Mouse (Mus musculus) testis, adult 2 months (tissue): Measurements from ENCODE around the gene Cdr2l. TPM values are rescaled to one million over a fixed set of nuclear protein-coding genes. Genes with fewer than 3 reads are reported as not detected.

Experiments
- H3K27ac ChIP-seq: fragments of 200-500 bp; 2 replicates; pipeline ENCODE4 v1.5.1; 2012; ENCODE audit warnings: low read depth, low read length; ENCODE audit not compliant: control insufficient read depth, insufficient read depth
- H3K27me3 ChIP-seq: fragments of 200-500 bp; 2 replicates; pipeline ENCODE4 v1.6.1; 2012; ENCODE audit warnings: mild to moderate bottlenecking, low read length, moderate library complexity; ENCODE audit not compliant: control insufficient read depth, insufficient read depth
- H3K36me3 ChIP-seq: fragments of 200-500 bp; 2 replicates; pipeline ENCODE4 v1.6.1; 2012; ENCODE audit warnings: mild to moderate bottlenecking, low read length; ENCODE audit not compliant: control insufficient read depth, insufficient read depth
- H3K4me1 ChIP-seq: fragments of 200-500 bp; 2 replicates; pipeline ENCODE4 v1.6.1; 2012; ENCODE audit warnings: low read length; ENCODE audit not compliant: control insufficient read depth, insufficient read depth
- H3K4me3 ChIP-seq: fragments of 200-500 bp; 2 replicates; pipeline ENCODE4 v1.5.1; 2012; ENCODE audit warnings: low read depth, mild to moderate bottlenecking, low read length, moderate library complexity, mixed read lengths; ENCODE audit not compliant: control insufficient read depth
- CTCF ChIP-seq: fragments of 200-500 bp; IDR thresholded peaks from 2 replicates; pipeline ENCODE4 v1.5.1; 2012; ENCODE audit warnings: low read depth, mild to moderate bottlenecking, inconsistent platforms, low read length, moderate library complexity; ENCODE audit not compliant: control insufficient read depth, insufficient read depth, insufficient replicate concordance
- POLR2A ChIP-seq: fragments of 200-500 bp; IDR thresholded peaks from 2 replicates; pipeline ENCODE4 v1.6.1; 2012; ENCODE audit warnings: low read depth, mild to moderate bottlenecking, inconsistent platforms, low read length, moderate library complexity; ENCODE audit not compliant: control insufficient read depth
- polyA plus RNA-seq: library from polyadenylated mRNA; depleted of rRNA; stranded (reverse); fragments of >200 nt; gene quantifications from 2 replicates; pipeline ENCODE4 v1.2.3, GENCODE M21; 2012; rRNA removed

Gene Cdr2l
- polyA plus RNA-seq, 1 experiment = 5.2 TPM

DNA sequence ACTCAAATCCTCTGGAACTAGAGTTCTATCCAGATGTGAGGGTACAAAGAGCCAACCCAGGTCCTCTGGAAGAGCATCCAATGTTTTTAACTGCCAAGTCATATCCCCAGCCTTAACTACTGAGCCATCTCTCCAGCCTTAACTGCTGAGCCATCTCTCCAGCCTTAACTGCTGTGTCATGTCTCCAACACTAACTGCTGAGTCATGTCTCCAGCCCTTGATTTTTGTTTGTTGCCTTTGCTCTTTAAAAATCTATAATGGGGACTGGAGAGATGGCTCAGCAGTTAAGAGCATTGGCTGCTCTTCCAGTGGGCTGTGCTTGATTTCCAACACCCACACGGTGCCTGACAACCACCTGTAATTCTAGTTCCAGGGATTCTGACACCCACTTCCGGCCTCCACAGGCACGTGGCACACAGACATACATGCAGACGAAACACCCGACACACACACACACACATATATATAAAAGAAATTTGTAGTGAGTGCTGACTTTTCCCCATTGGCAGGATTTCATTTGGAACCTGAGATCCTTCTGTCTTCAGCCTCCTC lies 55.9 kb downstream of the Cdr2l start:
- H3K4me3 ChIP-seq = no peak overlapping the region
- no peaks in the 10 kb centered on the region for H3K27me3 ChIP-seq
- no peak for TF ChIP-seq POLR2A
- TF ChIP-seq CTCF = no peak
- H3K4me1 ChIP-seq = peaks cover 15% of the 10 kb centered on the region
- no peak overlapping the region for H3K27ac ChIP-seq
- H3K36me3 ChIP-seq = no peaks in the 10 kb centered on the region

DNA sequence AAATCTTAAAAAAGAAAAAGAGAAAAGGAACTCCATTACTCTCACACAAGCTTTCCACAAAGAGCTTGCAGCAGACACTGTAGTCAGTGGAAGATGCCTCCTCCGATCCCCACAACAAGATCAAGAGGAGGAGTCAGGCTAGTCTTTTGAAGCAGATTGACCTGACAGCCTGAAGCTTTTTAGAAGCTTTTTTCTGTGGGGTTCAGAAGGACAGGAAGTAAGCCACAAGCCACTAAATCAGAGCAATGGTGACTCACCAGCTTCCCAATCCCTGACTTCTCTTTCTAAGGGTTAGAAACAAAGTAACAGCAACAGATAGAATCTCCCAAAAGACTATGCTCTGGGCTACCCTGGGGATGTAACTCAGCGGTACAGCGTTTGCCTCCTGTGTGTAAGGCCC lies 57.6 kb downstream of the Cdr2l start:
- peaks cover 15% of the 10 kb centered on the region for H3K4me1 ChIP-seq
- no peaks in the 10 kb centered on the region for H3K27me3 ChIP-seq
- TF ChIP-seq POLR2A (no peak), CTCF (no peak)
- H3K4me3 ChIP-seq = peak overlapping the region; percentile 88
- no peaks in the 10 kb centered on the region for H3K36me3 ChIP-seq
- H3K27ac ChIP-seq = no peak overlapping the region

DNA sequence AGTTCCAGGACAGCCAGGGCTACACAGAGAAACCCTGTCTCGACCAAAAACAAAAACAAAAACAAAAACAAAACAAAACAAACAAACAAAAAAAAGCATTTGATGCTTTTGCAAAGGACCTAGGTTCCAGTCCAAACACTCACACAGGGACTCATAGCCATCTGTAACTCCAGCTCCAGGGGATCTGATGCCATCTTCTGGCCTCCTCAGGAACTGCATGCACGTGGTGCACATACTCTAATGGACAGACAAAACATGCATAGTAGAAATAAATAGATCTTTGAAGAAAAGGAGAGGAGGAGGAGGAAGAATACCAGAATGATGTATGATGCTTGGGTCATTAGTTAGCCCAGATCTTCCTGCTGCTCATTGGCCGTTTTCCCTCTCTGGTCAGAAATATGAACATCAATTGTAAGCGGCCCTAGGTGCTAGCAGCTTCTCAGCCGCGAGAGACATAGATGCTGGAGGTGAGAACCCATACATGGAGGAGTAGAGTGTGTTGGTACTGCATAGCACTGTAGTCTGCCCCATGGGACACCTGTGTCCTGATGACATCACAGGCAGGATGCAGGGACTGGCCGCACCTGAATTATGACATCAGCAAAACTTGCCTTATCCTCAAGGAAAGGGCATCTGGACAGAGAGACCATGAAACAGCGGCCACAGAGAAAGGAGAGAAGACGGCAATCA lies 58.3 kb downstream of the Cdr2l start, which contains the start of gene Trim80:
Gene Trim80, plus strand, starts transcription at position 640 of the 690 bp plus-strand sequence.
- peak within 1 kb of the TSS; percentile 88 for H3K4me3 ChIP-seq
- H3K36me3 ChIP-seq = no peaks in the 10 kb centered on the region
- H3K4me1 ChIP-seq = peaks cover 15% of the 10 kb centered on the region
- peak within 1 kb of the TSS; percentile 51 for H3K27ac ChIP-seq
- peak; percentile 58; the same call in 1 of the 2 replicates for TF ChIP-seq CTCF
- TF ChIP-seq POLR2A = peak; percentile 61; the same call in 1 of the 2 replicates
- H3K27me3 ChIP-seq = no peaks in the 10 kb centered on the region

DNA sequence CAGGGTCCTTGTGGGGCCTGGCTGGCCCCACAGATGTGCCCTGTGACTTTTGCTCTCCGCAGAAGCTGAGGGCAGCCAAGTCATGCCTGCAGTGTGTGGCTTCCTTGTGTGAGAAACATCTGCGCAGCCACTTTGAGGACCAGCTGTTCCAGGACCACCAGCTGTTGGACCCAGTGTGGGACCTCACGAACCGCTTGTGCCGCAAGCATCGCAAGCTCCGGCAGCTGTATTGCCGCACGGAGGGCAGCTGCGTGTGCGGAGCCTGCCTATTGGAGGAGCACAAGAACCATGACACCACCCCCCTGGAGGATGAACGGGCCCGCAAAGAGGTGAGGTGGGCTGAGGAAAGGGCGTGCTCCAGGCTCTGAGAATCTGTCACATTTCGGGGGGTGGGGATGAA lies 59.7 kb downstream of the Cdr2l start:
- peak overlapping the region; percentile 88 for H3K4me3 ChIP-seq
- peaks cover 8% of the 10 kb centered on the region for H3K4me1 ChIP-seq
- H3K27me3 ChIP-seq = no peaks in the 10 kb centered on the region
- H3K36me3 ChIP-seq = no peaks in the 10 kb centered on the region
- peak overlapping the region; percentile 51 for H3K27ac ChIP-seq
- TF ChIP-seq POLR2A (0 out of 2 replicates have a peak, but pooled peaks have one; percentile 39), CTCF (no peak)

Other genes starting within 250 kb of the Cdr2l start
- gene Cd300lf, start 247.9 kb upstream of the Cdr2l start, polyA plus RNA-seq = 0.09 and 0.14 TPM in 2 replicates
- 21.2 and 29.7 TPM in 2 replicates for gene Slc9a3r1, start 218.6 kb upstream of the Cdr2l start, polyA plus RNA-seq
- gene Tmem104, start 194.4 kb upstream of the Cdr2l start, polyA plus RNA-seq = 7.5 and 9.0 TPM in 2 replicates
- 106 and 118 TPM in 2 replicates for gene Nat9, start 194.1 kb upstream of the Cdr2l start, polyA plus RNA-seq
- gene Grin2c, start 114.7 kb upstream of the Cdr2l start, polyA plus RNA-seq = 1.2 and 1.5 TPM in 2 replicates
- 28.0 and 30.7 TPM in 2 replicates for gene Fdxr, start 104.9 kb upstream of the Cdr2l start, polyA plus RNA-seq
- gene Fads6, start 84.3 kb upstream of the Cdr2l start, polyA plus RNA-seq = 6.4 and 7.0 TPM in 2 replicates
- 8.5 and 8.9 TPM in 2 replicates for gene Otop2, start 74.8 kb upstream of the Cdr2l start, polyA plus RNA-seq
- 3.7 and 4.1 TPM in 2 replicates for gene Ush1g, start 59.9 kb upstream of the Cdr2l start, polyA plus RNA-seq
- 0.17 and 0.40 TPM in 2 replicates for gene Otop3, start 47.2 kb upstream of the Cdr2l start, polyA plus RNA-seq
- 1.2 and 1.7 TPM in 2 replicates for gene Hid1, start 14.2 kb upstream of the Cdr2l start, polyA plus RNA-seq
- 13.9 and 18.0 TPM in 2 replicates for gene Mrpl58, start 21.8 kb downstream of the Cdr2l start, polyA plus RNA-seq
- 145 and 166 TPM in 2 replicates for gene Atp5h, start 38.0 kb downstream of the Cdr2l start, polyA plus RNA-seq
- 11.8 and 13.6 TPM in 2 replicates for gene Kctd2, start 38.2 kb downstream of the Cdr2l start, polyA plus RNA-seq
- gene Trim80, start 58.6 kb downstream of the Cdr2l start, polyA plus RNA-seq = 307 and 344 TPM in 2 replicates
- gene Slc16a5, start 80.6 kb downstream of the Cdr2l start, polyA plus RNA-seq = 0.72 and 0.78 TPM in 2 replicates
- 3.3 and 3.8 TPM in 2 replicates for gene Armc7, start 93.8 kb downstream of the Cdr2l start, polyA plus RNA-seq
- 32.4 and 34.0 TPM in 2 replicates for gene Nt5c, start 109.9 kb downstream of the Cdr2l start, polyA plus RNA-seq
- gene Jpt1, start 132.5 kb downstream of the Cdr2l start, polyA plus RNA-seq = 548 and 576 TPM in 2 replicates
- gene Sumo2, start 154.4 kb downstream of the Cdr2l start, polyA plus RNA-seq = 50.6 and 72.2 TPM in 2 replicates
- gene Nup85, start 182.5 kb downstream of the Cdr2l start, polyA plus RNA-seq = 36.3 and 42.6 TPM in 2 replicates
- 9.3 and 10.9 TPM in 2 replicates for gene Mrps7, start 222.0 kb downstream of the Cdr2l start, polyA plus RNA-seq
- 19.8 and 21.1 TPM in 2 replicates for gene Gga3, start 222.1 kb downstream of the Cdr2l start, polyA plus RNA-seq
- 383 and 445 TPM in 2 replicates for gene Mif4gd, start 231.1 kb downstream of the Cdr2l start, polyA plus RNA-seq
- 33.7 and 35.8 TPM in 2 replicates for gene Slc25a19, start 246.4 kb downstream of the Cdr2l start, polyA plus RNA-seq